Mouse (Mus musculus): Measurements from ENCODE around the gene Ppp1r37. TPM values are rescaled to one million over a fixed set of nuclear protein-coding genes. Genes with fewer than 3 reads are reported as not detected.

The Ppp1r37 gene
- polyA plus RNA-seq (2015; fragmentation: Nextera tagmentation; extraction: Ambion mirVana) = 19.5 and 22.1 TPM in 2 replicates

DNA sequence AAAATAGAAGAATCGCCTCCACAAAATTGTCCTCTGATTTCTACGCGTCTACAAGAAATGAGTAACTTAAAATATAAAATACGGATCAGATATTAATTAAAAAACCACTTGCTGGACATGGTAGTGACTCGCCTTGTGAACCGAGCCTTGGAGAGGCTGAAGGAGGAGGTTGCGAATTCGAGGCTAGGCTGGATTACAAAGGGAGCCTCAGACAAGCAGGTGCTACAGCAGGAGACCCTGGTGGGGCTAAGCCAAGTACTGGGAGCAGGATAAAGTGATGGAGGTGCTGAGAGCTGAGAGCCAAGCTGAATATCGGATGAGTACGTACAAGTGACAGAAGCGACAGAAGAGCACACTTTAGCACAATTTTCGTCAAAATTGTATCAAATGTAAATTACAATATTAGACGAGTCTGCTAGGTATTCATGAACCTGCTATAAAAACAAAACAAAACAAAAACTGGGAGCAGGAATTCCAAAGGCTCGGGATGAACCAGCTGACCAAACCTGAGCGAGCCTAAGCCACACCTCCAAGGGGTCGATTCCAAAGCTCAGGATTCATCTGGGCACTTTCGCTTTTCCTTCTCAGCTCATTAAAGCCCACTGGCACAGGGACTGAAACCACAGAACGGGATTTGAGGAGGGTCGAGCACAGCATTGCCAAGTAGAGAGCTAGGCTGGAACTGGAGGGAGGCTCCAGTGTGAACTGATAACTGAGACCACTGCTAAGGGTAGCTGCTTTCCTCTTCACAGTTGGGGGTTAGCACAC lies at the start of gene Ppp1r37:
Gene Ppp1r37, minus strand, starts transcription at position 434 of the 768 bp plus-strand sequence.

DNA sequence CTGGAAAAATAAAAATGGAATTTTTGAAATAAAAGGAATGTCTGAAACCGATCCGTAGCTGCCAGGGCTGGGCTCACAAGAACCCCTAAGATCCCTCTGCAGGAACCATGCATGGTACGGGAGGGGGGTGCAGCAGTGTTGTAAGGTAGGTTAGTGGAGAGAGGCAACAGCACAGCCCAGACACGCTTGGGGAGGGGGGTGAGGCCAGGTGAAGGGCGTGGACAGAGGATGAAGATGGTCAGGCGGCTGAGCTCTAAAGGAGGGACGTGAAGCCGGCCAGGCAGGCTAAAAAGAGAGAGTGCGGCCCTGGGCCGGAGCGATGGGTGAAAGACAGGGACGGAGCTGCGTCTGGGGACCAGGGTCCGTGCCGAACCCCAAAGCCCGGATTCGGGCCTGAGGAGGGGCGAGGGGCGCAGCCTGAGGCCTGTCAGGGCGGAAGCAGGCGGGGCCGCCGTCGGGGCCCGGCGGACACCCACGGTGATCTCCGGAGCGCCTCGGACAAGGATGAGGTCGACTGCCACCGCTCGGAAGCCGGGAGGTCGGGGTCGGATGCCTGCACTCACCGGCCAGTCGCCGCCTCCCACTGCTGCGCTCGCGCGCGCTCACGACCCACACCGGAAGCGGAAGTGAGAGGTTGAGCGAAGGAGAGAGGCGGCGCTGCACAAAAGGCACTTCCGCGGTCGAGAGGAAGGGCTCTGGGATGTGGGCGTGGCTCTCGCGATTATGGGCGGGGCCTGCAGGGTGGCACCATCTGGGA lies 41.2 kb upstream of the Ppp1r37 start, which contains the start of gene Clasrp:
Gene Clasrp, minus strand, starts transcription at position 638 of the 757 bp plus-strand sequence.

DNA sequence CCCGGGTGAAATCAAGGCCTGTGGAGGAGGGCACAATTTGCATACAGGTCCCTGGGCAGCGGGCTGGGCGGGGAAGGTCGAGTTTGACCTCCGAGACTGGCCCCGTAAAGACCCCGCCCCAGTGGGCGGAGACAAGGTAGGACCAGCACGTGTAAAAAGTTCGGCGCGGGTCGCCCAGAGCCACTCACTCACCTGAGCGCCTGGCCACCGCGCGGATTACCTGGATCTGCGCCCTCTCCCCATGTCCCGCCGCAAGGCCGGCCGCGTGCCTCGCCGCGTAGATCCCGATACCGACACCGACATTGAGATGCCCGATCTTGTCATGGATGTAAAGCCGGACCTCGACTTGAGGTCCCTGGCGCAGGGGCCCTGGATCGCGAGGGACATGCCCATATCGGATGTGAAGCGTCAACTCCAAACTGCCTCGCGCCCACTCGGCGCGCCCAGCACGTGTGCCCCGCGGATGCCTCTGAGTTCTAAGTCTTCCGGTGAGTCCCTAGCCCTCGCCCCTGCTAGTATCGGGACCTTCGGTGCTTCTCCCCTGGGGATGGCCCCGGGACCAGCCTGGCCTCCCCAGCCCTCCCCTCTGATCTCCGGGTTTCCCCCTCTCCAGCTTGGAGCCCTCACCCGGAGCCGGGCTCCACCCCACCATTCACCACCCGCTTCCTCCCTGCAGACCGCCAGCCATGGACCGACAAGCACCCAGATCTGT lies 14.4 kb upstream of the Ppp1r37 start, which contains the start of the genes Zfp296 and Gemin7:
Gene Zfp296, plus strand, starts transcription at position 147 of the 712 bp plus-strand sequence.
Gene Gemin7, minus strand, starts transcription at position 455 of the 712 bp plus-strand sequence.

DNA sequence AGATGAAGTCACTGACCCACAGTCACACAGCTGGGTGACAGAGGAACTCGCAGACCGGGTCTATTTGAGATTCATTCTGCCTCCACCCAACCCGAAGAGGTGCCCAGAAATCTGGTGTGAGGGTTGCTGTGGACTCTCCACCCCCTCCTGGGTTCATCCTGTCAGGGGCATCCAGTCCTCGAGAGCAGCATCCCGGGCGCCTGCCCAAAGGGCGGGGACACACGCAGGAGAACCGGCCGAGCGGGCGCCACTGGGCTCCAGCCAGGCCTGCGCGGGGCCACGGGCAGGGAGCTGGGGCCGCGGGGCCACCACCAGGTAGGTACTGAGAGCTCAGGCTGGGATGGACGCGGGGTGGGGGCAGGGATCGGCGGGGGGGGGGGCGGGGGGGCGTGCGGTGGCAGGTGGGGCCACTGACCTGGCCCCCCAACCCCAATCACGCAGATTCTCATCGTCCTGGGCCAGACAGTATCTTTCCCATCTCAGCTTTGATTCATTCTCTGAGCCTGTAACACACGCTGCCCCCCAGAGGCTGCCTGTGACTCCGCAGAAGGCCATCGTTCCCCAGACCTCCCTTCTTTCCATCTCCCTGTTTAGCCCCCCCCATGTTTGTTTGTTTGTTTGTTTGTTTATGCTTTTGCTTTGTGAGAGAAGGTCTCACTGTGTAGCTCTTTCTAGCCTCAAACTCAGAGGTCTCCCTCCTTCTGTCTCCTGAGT lies 45.1 kb downstream of the Ppp1r37 start, which contains the start of gene Nkpd1:
Gene Nkpd1, plus strand, starts transcription at position 187 of the 714 bp plus-strand sequence.

DNA sequence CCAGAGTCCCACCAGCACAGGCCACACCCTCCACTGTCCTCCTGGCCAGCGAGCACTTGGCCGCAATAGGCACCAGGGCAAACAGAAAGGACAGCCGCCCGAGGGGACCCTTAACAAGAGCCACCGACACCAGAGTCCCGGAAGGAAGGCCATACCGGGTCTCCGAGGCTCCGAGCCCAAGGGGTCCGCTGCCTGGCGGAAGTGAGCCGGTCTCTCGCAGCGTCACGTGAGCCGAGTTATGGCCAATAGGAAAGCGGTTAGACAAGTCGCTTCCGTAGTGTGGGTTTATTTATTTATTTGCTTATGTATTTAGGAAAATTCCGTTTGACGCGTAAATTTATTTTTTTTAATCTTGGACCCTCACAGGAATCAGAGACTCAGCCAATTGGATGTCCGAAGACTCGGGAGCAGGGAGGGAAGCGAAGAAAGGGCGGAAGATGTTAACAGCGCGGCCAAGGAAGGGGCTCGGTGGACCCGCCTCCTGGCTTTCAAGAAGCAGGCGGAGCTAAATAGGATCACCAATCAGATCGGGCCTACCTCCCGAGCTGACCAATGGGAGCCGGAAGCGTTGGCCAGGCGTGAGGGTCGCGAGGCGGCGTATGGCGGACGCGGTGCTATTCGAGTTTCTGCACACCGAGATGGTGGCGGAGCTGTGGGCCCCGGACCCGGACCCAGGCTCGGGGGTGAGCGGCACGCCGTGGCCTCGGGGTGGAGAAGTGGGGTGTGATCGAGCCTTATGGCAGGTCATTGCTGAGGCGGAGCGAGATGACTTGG lies 54.5 kb downstream of the Ppp1r37 start, which contains the start of the genes Bloc1s3 and Trappc6a:
Gene Bloc1s3, minus strand, starts transcription at position 218 of the 774 bp plus-strand sequence.
Gene Trappc6a, plus strand, starts transcription at position 246 of the 774 bp plus-strand sequence.

Other genes with a start within 250 kb of the Ppp1r37 start
- 47.3 and 52.6 TPM in 2 replicates for gene Ercc1, start 218.3 kb downstream of the Ppp1r37 start, polyA plus RNA-seq (2015; fragmentation: Nextera tagmentation; extraction: Ambion mirVana)
- 11.2 and 13.6 TPM in 2 replicates for gene Cd3eap, start 203.6 kb downstream of the Ppp1r37 start, polyA plus RNA-seq (2015; fragmentation: Nextera tagmentation; extraction: Ambion mirVana)
- 2.7 and 2.9 TPM in 2 replicates for gene Ppp1r13l, start 203.3 kb downstream of the Ppp1r37 start, polyA plus RNA-seq (2015; fragmentation: Nextera tagmentation; extraction: Ambion mirVana)
- 4.0 and 8.3 TPM in 2 replicates for gene Ercc2, start 181.1 kb downstream of the Ppp1r37 start, polyA plus RNA-seq (2015; fragmentation: Nextera tagmentation; extraction: Ambion mirVana)
- 2.5 and 2.6 TPM in 2 replicates for gene Klc3, start 159.0 kb downstream of the Ppp1r37 start, polyA plus RNA-seq (2015; fragmentation: Nextera tagmentation; extraction: Ambion mirVana)
- gene Ckm, start 158.3 kb downstream of the Ppp1r37 start, polyA plus RNA-seq (2015; fragmentation: Nextera tagmentation; extraction: Ambion mirVana) = 10.6 and 33.2 TPM in 2 replicates
- gene Mark4, start 104.3 kb downstream of the Ppp1r37 start, polyA plus RNA-seq (2015; fragmentation: Nextera tagmentation; extraction: Ambion mirVana) = 8.1 and 10.4 TPM in 2 replicates
- gene Exoc3l2, start 99.7 kb downstream of the Ppp1r37 start, polyA plus RNA-seq (2015; fragmentation: Nextera tagmentation; extraction: Ambion mirVana) = 2.6 and 5.1 TPM in 2 replicates
- 4.9 and 6.2 TPM in 2 replicates for gene Bloc1s3, start 54.7 kb downstream of the Ppp1r37 start, polyA plus RNA-seq (2015; fragmentation: Nextera tagmentation; extraction: Ambion mirVana)
- gene Trappc6a, start 54.7 kb downstream of the Ppp1r37 start, polyA plus RNA-seq (2015; fragmentation: Nextera tagmentation; extraction: Ambion mirVana) = 129 and 139 TPM in 2 replicates
- gene Nkpd1, start 45.2 kb downstream of the Ppp1r37 start, polyA plus RNA-seq (2015; fragmentation: Nextera tagmentation; extraction: Ambion mirVana) = 0.06 TPM in 1 of 2 replicates, not detected in the other
- 0.33 TPM in 1 of 2 replicates, not detected in the other for gene Zfp296, start 14.2 kb upstream of the Ppp1r37 start, polyA plus RNA-seq (2015; fragmentation: Nextera tagmentation; extraction: Ambion mirVana)
- gene Gemin7, start 14.5 kb upstream of the Ppp1r37 start, polyA plus RNA-seq (2015; fragmentation: Nextera tagmentation; extraction: Ambion mirVana) = 154 and 169 TPM in 2 replicates
- gene Clasrp, start 41.4 kb upstream of the Ppp1r37 start, polyA plus RNA-seq (2015; fragmentation: Nextera tagmentation; extraction: Ambion mirVana) = 22.1 and 32.9 TPM in 2 replicates
- gene Relb, start 66.4 kb upstream of the Ppp1r37 start, polyA plus RNA-seq (2015; fragmentation: Nextera tagmentation; extraction: Ambion mirVana) = 14.3 and 18.7 TPM in 2 replicates
- gene Clptm1, start 102.0 kb upstream of the Ppp1r37 start, polyA plus RNA-seq (2015; fragmentation: Nextera tagmentation; extraction: Ambion mirVana) = 76.8 and 122 TPM in 2 replicates
- gene Apoc2, start 114.9 kb upstream of the Ppp1r37 start, polyA plus RNA-seq (2015; fragmentation: Nextera tagmentation; extraction: Ambion mirVana) = 46.6 and 129 TPM in 2 replicates
- gene Gm44805, start 118.3 kb upstream of the Ppp1r37 start, polyA plus RNA-seq (2015; fragmentation: Nextera tagmentation; extraction: Ambion mirVana) = 21.0 and 40.0 TPM in 2 replicates
- gene Apoc4, start 118.4 kb upstream of the Ppp1r37 start, polyA plus RNA-seq (2015; fragmentation: Nextera tagmentation; extraction: Ambion mirVana) = 243 and 317 TPM in 2 replicates
- 259 and 269 TPM in 2 replicates for gene Apoc1, start 129.6 kb upstream of the Ppp1r37 start, polyA plus RNA-seq (2015; fragmentation: Nextera tagmentation; extraction: Ambion mirVana)
- 1,447 and 1,846 TPM in 2 replicates for gene Apoe, start 136.1 kb upstream of the Ppp1r37 start, polyA plus RNA-seq (2015; fragmentation: Nextera tagmentation; extraction: Ambion mirVana)
- gene Tomm40, start 152.4 kb upstream of the Ppp1r37 start, polyA plus RNA-seq (2015; fragmentation: Nextera tagmentation; extraction: Ambion mirVana) = 70.2 and 118 TPM in 2 replicates
- 53.2 and 64.0 TPM in 2 replicates for gene Nectin2, start 187.4 kb upstream of the Ppp1r37 start, polyA plus RNA-seq (2015; fragmentation: Nextera tagmentation; extraction: Ambion mirVana)
- gene Bcam, start 207.9 kb upstream of the Ppp1r37 start, polyA plus RNA-seq (2015; fragmentation: Nextera tagmentation; extraction: Ambion mirVana) = 57.6 and 58.9 TPM in 2 replicates
- 0.65 and 1.3 TPM in 2 replicates for gene Cblc, start 233.7 kb upstream of the Ppp1r37 start, polyA plus RNA-seq (2015; fragmentation: Nextera tagmentation; extraction: Ambion mirVana)